Mouse (Mus musculus): ENCODE results near the gene Tas2r104. TPM values are rescaled to one million over a fixed set of nuclear protein-coding genes. Genes with fewer than 3 reads are reported as not detected.

Tas2r104 gene
- not detected in 2 replicates for polyA plus RNA-seq (2012; rRNA removed)

DNA sequence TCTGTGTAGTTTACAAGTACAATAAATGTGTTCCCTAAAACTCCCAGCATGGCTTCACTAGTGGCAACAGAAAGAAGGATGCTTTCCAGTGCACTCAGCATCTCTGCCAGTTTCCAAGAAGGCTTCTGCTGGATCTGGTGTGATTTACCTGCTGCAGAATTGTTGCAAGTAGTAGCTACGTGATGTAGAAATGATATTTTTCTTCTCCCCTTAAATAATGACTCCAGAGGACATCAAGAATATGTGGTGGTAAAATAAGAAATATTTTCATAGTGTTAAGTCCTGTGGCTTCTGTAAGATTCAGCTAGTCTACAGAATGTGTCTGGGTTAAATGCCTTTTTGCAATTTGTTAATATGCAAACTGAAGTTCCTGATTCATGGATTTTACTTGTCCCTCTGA lies at the start of gene Tas2r104:
Gene Tas2r104 (minus strand): TSS at position 101 of the 400 bp plus-strand sequence.

GRCm38 (mm10) chr6:131689963-131690362 lies 4.4 kb upstream of the Tas2r104 start, which contains the start of gene Tas2r114:
Gene Tas2r114 (minus strand): TSS chr6:131690063.

GRCm38 (mm10) chr6:131687395-131687794 lies 1.9 kb upstream of the Tas2r104 start, which contains the start of gene Tas2r105:
Gene Tas2r105 (minus strand): TSS chr6:131687495.

DNA sequence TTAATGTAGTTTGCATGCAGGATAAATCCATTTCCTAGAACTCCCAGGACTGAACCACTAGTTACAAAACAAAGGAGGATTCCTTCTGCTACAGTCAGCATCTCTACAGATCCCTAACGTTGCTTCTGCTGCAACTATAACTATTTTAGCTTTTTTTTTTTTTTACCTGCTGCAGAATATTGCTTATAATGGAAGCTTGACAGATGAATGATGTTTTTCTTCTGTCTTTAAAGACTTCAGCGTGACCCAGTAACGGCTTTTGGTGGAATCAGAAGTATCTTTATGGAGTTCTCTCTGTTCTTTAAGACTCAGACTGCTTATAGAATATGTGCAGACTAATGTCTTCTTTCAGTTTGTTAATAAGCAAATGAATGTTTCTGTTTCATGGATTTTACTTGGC lies 6.8 kb downstream of the Tas2r104 start, which contains the start of gene Tas2r106:
Gene Tas2r106 (minus strand): TSS at position 101 of the 400 bp plus-strand sequence.

GRCm38 (mm10) chr6:131660049-131660448 lies 25.5 kb downstream of the Tas2r104 start, which contains the start of gene Tas2r107:
Gene Tas2r107 (minus strand): TSS chr6:131660149.

Other genes with a start within 250 kb of the Tas2r104 start
- not detected in 2 replicates for gene 5430401F13Rik, start 199.3 kb downstream of the Tas2r104 start, polyA plus RNA-seq (2012; rRNA removed)
- gene Gm6619, start 199.3 kb downstream of the Tas2r104 start, polyA plus RNA-seq (2012; rRNA removed): not detected in 2 replicates
- not detected in 2 replicates for gene Tas2r130, start 54.8 kb downstream of the Tas2r104 start, polyA plus RNA-seq (2012; rRNA removed)
- gene Tas2r107, start 25.6 kb downstream of the Tas2r104 start, polyA plus RNA-seq (2012; rRNA removed): not detected in 2 replicates
- gene Tas2r106, start 6.9 kb downstream of the Tas2r104 start, polyA plus RNA-seq (2012; rRNA removed): not detected in 2 replicates
- gene Tas2r105, start 1.8 kb upstream of the Tas2r104 start, polyA plus RNA-seq (2012; rRNA removed): not detected in 2 replicates
- gene Tas2r114, start 4.3 kb upstream of the Tas2r104 start, polyA plus RNA-seq (2012; rRNA removed): not detected in 2 replicates

All from central nervous system, embryonic 18 days (tissue).